Mouse (Mus musculus) gonadal fat pad, adult 2 months (tissue): ENCODE data around the gene Adra2c. TPM values are rescaled to one million over a fixed set of nuclear protein-coding genes. Genes with fewer than 3 reads are reported as not detected.

Source experiments
- DNase-seq: peaks from one replicate; pipeline ENCODE4 v3.0.0-alpha.2; 2012; ENCODE audit warnings: low read depth
- polyA plus RNA-seq: library from polyadenylated mRNA; depleted of rRNA; stranded (reverse); fragments of >200 nt; gene quantifications from 2 replicates; pipeline ENCODE4 v1.2.3, GENCODE M21; 2012; rRNA removed

The Adra2c gene
- polyA plus RNA-seq, 1 experiment, result 11.5 TPM

GRCm38 (mm10) chr5:35311738-35312250 is 33.7 kb downstream of the Adra2c start:
- DNase-seq, result no peak

DNA sequence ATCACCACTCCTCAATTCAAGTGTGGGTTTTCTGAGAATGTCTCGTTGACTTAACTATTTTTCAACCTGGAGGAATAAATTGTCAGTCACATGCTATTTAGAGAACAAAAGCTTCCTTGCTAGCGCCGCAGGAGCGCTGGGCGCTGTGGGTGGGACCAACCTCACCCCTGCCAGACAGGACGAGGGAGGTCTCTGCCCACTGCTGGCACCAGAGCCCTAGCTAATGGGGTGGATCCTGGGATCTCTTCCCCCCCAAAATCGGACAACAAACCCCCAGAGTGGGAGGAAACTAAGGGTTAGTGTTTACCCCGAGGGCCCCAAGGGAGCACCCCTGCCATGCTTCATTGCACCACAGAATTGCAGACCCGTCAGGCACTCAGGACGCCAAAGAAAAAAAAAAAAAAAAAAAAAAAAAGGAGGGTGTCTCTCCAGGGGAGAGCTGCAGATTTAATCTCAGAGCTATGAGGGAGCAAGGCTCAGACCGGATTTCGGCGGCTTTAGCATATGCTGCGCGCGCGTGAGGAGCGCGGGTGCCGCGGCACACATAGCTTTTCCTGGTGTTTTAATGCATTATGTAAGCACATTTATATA is 35.2 kb downstream of the Adra2c start:
- no peak for DNase-seq

DNA sequence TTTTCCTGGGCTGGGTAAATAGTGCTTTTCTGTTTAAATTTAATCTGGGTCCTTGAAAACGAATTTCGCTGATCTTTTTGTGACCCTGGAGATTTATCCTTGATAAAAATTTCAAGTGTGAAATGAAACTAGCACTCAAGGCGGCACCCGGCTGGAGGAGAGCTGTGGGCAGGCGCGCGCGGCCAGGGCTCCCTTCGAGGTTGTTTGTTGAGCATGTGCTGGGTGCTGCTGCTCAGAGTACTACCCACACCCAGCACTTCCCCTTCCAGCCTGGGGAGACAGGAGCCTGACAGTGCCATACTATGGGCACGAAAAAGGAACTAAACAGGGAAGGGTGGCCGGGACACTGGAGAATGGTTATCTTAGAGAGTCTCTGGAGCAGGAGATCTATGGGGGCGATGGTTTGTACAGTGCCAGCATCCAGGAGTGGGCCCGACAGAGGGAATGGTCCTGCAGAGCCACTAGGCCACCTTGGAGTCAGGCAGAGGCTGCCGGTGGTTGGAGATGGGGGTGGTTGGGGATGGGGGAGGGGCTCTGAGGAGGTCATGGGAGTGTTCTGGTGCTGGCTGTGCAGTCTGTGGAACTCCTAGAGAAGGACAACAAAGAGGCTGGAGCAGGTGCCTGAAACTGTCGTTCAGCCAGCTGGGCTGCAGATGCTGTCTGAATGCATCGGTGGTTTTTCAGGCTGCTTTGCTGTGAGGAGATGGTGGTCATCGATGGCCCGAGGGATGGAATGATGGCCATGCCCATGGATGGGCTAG is 35.9 kb downstream of the Adra2c start:
- DNase-seq, result no peak

GRCm38 (mm10) chr5:35314629-35315028 is 36.5 kb downstream of the Adra2c start:
- no peak for DNase-seq

- no peak for DNase-seq
Observed at GRCm38 (mm10) chr5:35315204-35315603, 37.1 kb downstream of the Adra2c start.

- DNase-seq, result no peak
Observed at GRCm38 (mm10) chr5:35320650-35321049, 42.5 kb downstream of the Adra2c start.

DNA sequence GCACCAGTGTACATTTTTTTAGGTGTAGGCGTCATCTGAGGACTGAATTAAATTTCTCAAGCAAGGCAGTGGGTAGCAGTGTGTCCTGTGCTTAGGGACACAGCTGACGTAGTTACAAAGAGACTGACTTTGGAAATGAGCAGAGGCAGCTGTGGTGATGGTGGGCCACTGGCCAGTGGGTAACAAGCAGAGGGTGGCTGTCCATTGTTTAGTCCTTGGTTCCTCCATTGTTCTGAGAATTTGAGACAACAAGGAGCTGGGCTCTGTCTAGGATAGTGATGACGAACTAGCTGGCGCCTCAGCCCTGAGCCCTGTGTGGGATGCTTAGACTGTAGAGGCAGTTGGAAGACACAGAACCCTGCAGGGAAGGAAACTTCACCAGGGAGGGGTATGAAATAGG is 52.7 kb downstream of the Adra2c start:
- no peak for DNase-seq

Other genes starting within 250 kb of the Adra2c start
- gene Hgfac, start 236.8 kb upstream of the Adra2c start, polyA plus RNA-seq, result 104 and 155 TPM in 2 replicates
- gene Dok7, start 221.6 kb upstream of the Adra2c start, polyA plus RNA-seq, result 1.4 and 2.2 TPM in 2 replicates
- 83.1 and 98.3 TPM in 2 replicates for gene Lrpap1, start 172.6 kb upstream of the Adra2c start, polyA plus RNA-seq
- 0.13 TPM in 1 of 2 replicates, not detected in the other for gene Hmx1, start 110.8 kb downstream of the Adra2c start, polyA plus RNA-seq
- 26.1 and 29.9 TPM in 2 replicates for gene Cpz, start 247.4 kb downstream of the Adra2c start, polyA plus RNA-seq